ENCODE assay signal across 9 mouse cellular contexts in genomic region chr1:118768831-118769230, GRCm38 (mm10).
DNase-seq lines count a peak whose midpoint lies in the region; ATAC-seq and TF ChIP-seq lines count a peak whose summit lies in the region.
"Had no signal": no experiment of that assay in that cellular context is flagged by ENCODE, and none has a peak within 500 bp of the region (broad histone marks: within the 10 kb centered on the region; RNA-seq: fewer than 3 reads in every experiment).

No protein-coding gene starts in this region.

- ATAC-seq in embryonic facial prominence, embryonic 11.5 days (replicated peaks; ENCODE audit: insufficient number of reproducible peaks, low FRiP score, low TSS enrichment, low read depth), result no peak
- peak; percentile 45; the same call in 1 of the 2 replicates for ATAC-seq in midbrain, embryonic 11.5 days (ENCODE audit: low FRiP score)
- no peak for ATAC-seq in inflammation-experienced regulatory T-cells, adult 6 months

- no peak overlapping the region for H3K4me3 ChIP-seq in embryonic facial prominence, embryonic 11.5 days (ENCODE audit: low read depth, low read length)
- no peak overlapping the region for H3K4me3 ChIP-seq in layer of hippocampus, adult 2 months
- no peak overlapping the region for H3K4me3 ChIP-seq in midbrain, embryonic 11.5 days (ENCODE audit: low read depth, low read length)
- H3K4me3 ChIP-seq: embryonic facial prominence, embryonic 13.5 days had no signal

- WGBS in embryonic facial prominence, embryonic 11.5 days, result 25% methylated on average over 4 of the region's 4 CpGs
- 27% methylated on average over 4 of the region's 4 CpGs for WGBS in midbrain, embryonic 11.5 days

- no peak overlapping the region for H3K4me2 ChIP-seq in embryonic facial prominence, embryonic 11.5 days (ENCODE audit: low read depth, low read length)
- no peak overlapping the region for H3K4me2 ChIP-seq in midbrain, embryonic 11.5 days
- H3K4me2 ChIP-seq: embryonic facial prominence, embryonic 13.5 days had no signal

- no peaks in the 10 kb centered on the region for H3K27me3 ChIP-seq in embryonic facial prominence, embryonic 11.5 days (ENCODE audit: control insufficient read depth, insufficient read depth, low read length)
- H3K27me3 ChIP-seq in midbrain, embryonic 11.5 days (ENCODE audit: control insufficient read depth, insufficient read depth, low read length), result no peaks in the 10 kb centered on the region
- H3K27me3 ChIP-seq: embryonic facial prominence, embryonic 13.5 days had no signal

- no peak overlapping the region for H3K27ac ChIP-seq in embryonic facial prominence, embryonic 11.5 days (replicated peaks; ENCODE audit: low read depth, low read length)
- H3K27ac ChIP-seq in layer of hippocampus, adult 2 months, result no peak overlapping the region
- no peak overlapping the region for H3K27ac ChIP-seq in midbrain, embryonic 11.5 days (ENCODE audit: low read depth, low read length)
- H3K27ac ChIP-seq: embryonic facial prominence, embryonic 13.5 days had no signal

- H3K9ac ChIP-seq in embryonic facial prominence, embryonic 11.5 days (replicated peaks; ENCODE audit: low read length), result no peak overlapping the region
- H3K9ac ChIP-seq in midbrain, embryonic 11.5 days (ENCODE audit: low read length), result no peak overlapping the region
- H3K9ac ChIP-seq: embryonic facial prominence, embryonic 13.5 days had no signal

- no peaks in the 10 kb centered on the region for H3K4me1 ChIP-seq in embryonic facial prominence, embryonic 11.5 days (ENCODE audit: control insufficient read depth, insufficient read depth, low read length)
- no peaks in the 10 kb centered on the region; the same call in 1 of the 2 replicates for H3K4me1 ChIP-seq in midbrain, embryonic 11.5 days (ENCODE audit: control insufficient read depth, insufficient read depth, low read length)

- peak; percentile 60 for DNase-seq in layer of hippocampus, adult 11-12 months (ENCODE audit: low spot score)
- no peak for DNase-seq in layer of hippocampus, adult 9-11 months
- DNase-seq in brain, embryonic 14.5 days (ENCODE audit: low read depth), result peak; percentile 85
- DNase-seq in embryonic facial prominence, embryonic 11.5 days (ENCODE audit: low spot score), result peak; percentile 75
- DNase-seq in layer of hippocampus, adult 2 months (ENCODE audit: low spot score in 2 of 2), result peak; percentile 39 to 63
- peak; percentile 91 for DNase-seq in midbrain, embryonic 11.5 days (ENCODE audit: low spot score, missing footprints)
- no peak for DNase-seq in urinary bladder, postnatal 4 days (ENCODE audit: low spot score in 2 of 2)

- H3K36me3 ChIP-seq in embryonic facial prominence, embryonic 11.5 days (replicated peaks; ENCODE audit: control insufficient read depth, insufficient read depth, low read depth, low read length), result no peaks in the 10 kb centered on the region
- no peaks in the 10 kb centered on the region for H3K36me3 ChIP-seq in midbrain, embryonic 11.5 days (ENCODE audit: control insufficient read depth, insufficient read depth, low read length)
- H3K36me3 ChIP-seq: embryonic facial prominence, embryonic 13.5 days had no signal

- no peak for TF ChIP-seq POLR2A in brain, embryonic 14.5 days (IDR thresholded peaks at IDR 0.05; ENCODE audit: borderline replicate concordance, extremely low read depth, insufficient read depth, insufficient read length, poor library complexity, severe bottlenecking)

- TF ChIP-seq CTCF in brain, embryonic 14.5 days (IDR thresholded peaks at IDR 0.05; ENCODE audit: borderline replicate concordance, extremely low read depth, insufficient read depth, insufficient read length), result peak; percentile 78; the same call in 1 of the 2 replicates
- peak; percentile 91 for TF ChIP-seq CTCF in layer of hippocampus, adult 2 months (conservative IDR thresholded peaks at IDR 0.05)

- no peaks in the 10 kb centered on the region for H3K9me3 ChIP-seq in embryonic facial prominence, embryonic 11.5 days (replicated peaks; ENCODE audit: control insufficient read depth, low read length)
- H3K9me3 ChIP-seq in midbrain, embryonic 11.5 days (ENCODE audit: control insufficient read depth, low read length), result no peaks in the 10 kb centered on the region
- H3K9me3 ChIP-seq: embryonic facial prominence, embryonic 13.5 days had no signal

Comparison
In these comparisons a context has a peak if more than half of its experiments do, and no peak if none do; other contexts are left out.
1. DNase-seq: peak in layer of hippocampus, adult 11-12 months (single experiment), brain, embryonic 14.5 days (single experiment), embryonic facial prominence, embryonic 11.5 days (single experiment), layer of hippocampus, adult 2 months (2 of 2) and midbrain, embryonic 11.5 days (single experiment); none in layer of hippocampus, adult 9-11 months (single experiment) and urinary bladder, postnatal 4 days (0 of 2).